Mouse (Mus musculus) heart, postnatal 0 days (tissue): Measurements from ENCODE around the gene Fabp7. TPM values are rescaled to one million over a fixed set of nuclear protein-coding genes. Genes with fewer than 3 reads are reported as not detected.

Experiments used
- ATAC-seq: fragments of 200-750 bp; cut with Nextera tagmentation; 2 replicates; pipeline ENCODE4 v1.8.0; 2017; ENCODE audit warnings: low read depth, moderate number of reproducible peaks, moderate library complexity; ENCODE audit not compliant: insufficient read depth
- DNase-seq: peaks from one replicate; pipeline ENCODE4 v3.0.0-alpha.2; 2016; ENCODE audit warnings: low spot score
- H3K27ac ChIP-seq: fragments of 300-500 bp; sonication (generic); 2 replicates; pipeline ENCODE4 v1.5.1; 2014; ENCODE audit warnings: low read depth, mild to moderate bottlenecking
- H3K27me3 ChIP-seq: fragments of 300-500 bp; sonication (generic); 2 replicates; pipeline ENCODE4 v1.6.1; 2014; ENCODE audit warnings: low read length, mixed read lengths; ENCODE audit not compliant: control insufficient read depth, insufficient read depth
- H3K36me3 ChIP-seq: fragments of 300-500 bp; sonication (generic); replicated peaks from 2 replicates; pipeline ENCODE4 v1.6.1; 2014; ENCODE audit warnings: low read length, mixed read lengths; ENCODE audit not compliant: control insufficient read depth, insufficient read depth
- H3K4me1 ChIP-seq: fragments of 300-500 bp; sonication (generic); 2 replicates; pipeline ENCODE4 v1.6.1; 2014; ENCODE audit warnings: antibody characterized with exemption; ENCODE audit not compliant: control insufficient read depth, insufficient read depth
- H3K4me2 ChIP-seq: fragments of 300-500 bp; sonication (generic); 2 replicates; pipeline ENCODE4 v1.6.1; 2014; ENCODE audit warnings: low read depth, mild to moderate bottlenecking, low read length, moderate library complexity
- H3K4me3 ChIP-seq: fragments of 300-500 bp; sonication (generic); 2 replicates; pipeline ENCODE4 v1.5.1; 2014; ENCODE audit warnings: low read depth, low read length
- H3K9ac ChIP-seq: fragments of 300-500 bp; sonication (generic); replicated peaks from 2 replicates; pipeline ENCODE4 v1.6.1; 2014; ENCODE audit warnings: low read depth, low read length, mixed read lengths
- H3K9me3 ChIP-seq: fragments of 300-500 bp; sonication (generic); replicated peaks from 2 replicates; pipeline ENCODE4 v1.6.1; 2016; ENCODE audit warnings: low read length; ENCODE audit not compliant: control insufficient read depth
- CTCF ChIP-seq: IDR thresholded peaks from 2 replicates; pipeline ENCODE4 v1.5.1; 2016; ENCODE audit warnings: antibody characterized with exemption, control low read depth, low read depth
- EP300 ChIP-seq: IDR thresholded peaks from 2 replicates; pipeline ENCODE4 v1.6.1; 2016; ENCODE audit warnings: antibody characterized with exemption, low read depth
- WGBS: fragments of 180-500 bp; shearing (Covaris S2); extraction: QIAGEN DNeasy Blood & Tissue Kit; methylation state at CpG from one replicate; pipeline ENCODE4 v1.1.7; 2014; 5-methylcytosine and 5-hydroxymethylcytosine counted together
- polyA plus RNA-seq: library from polyadenylated mRNA; unstranded; fragments of >200 nt; fragmentation: Nextera tagmentation; extraction: Ambion mirVana; gene quantifications from 2 replicates; pipeline ENCODE4 v1.2.1, GENCODE M21; 2015
- total RNA-seq: library from RNA; depleted of rRNA; stranded (reverse); fragments of >200 nt; gene quantifications from 2 replicates; pipeline ENCODE4 v1.2.3, GENCODE M21; 2014; ENCODE audit warnings: low replicate concordance

Fabp7 gene
- total and polyA plus RNA-seq, 2 experiments from 2014 or later: 7.3 to 7.9 TPM

- Histone ChIP-seq H3K27me3 (no peaks in the 10 kb centered on the region), H3K4me2 (peak within 1 kb of the TSS; percentile 90), H3K4me3 (peak within 1 kb of the TSS; percentile 61), H3K9me3 (no peaks in the 10 kb centered on the region), H3K4me1 (peaks cover 5% of the 10 kb centered on the region; the same call in 1 of the 2 replicates), H3K36me3 (no peaks in the 10 kb centered on the region), H3K9ac (peak within 1 kb of the TSS; percentile 78), H3K27ac (peak within 1 kb of the TSS; percentile 88)
- ATAC-seq (no peak), DNase-seq (no peak)
- TF ChIP-seq CTCF (no peak), EP300 (no peak)
- WGBS: 85% methylated on average over 7 of the region's 7 CpGs
These were observed 9.3 kb downstream of the Fabp7 start, which contains the start of gene Smpdl3a for GRCm38 (mm10) chr10:57794018-57794417. Smpdl3a (plus strand) TSS chr10:57794335.

GRCm38 (mm10) chr10:57794491-57795461, 10.1 kb downstream of the Fabp7 start:
- WGBS: under 1% methylated on average over 43 of the region's 44 CpGs
- Histone ChIP-seq H3K9me3 (no peaks in the 10 kb centered on the region), H3K9ac (peak overlapping the region; percentile 78), H3K27ac (peak overlapping the region; percentile 88), H3K4me1 (peaks cover 5% of the 10 kb centered on the region; the same call in 1 of the 2 replicates), H3K4me2 (peak overlapping the region; percentile 90), H3K4me3 (peak overlapping the region; percentile 61), H3K36me3 (no peaks in the 10 kb centered on the region), H3K27me3 (no peaks in the 10 kb centered on the region)
- TF ChIP-seq CTCF (no peak), EP300 (no peak)
- DNase-seq (peak; percentile 47), ATAC-seq (peak; percentile 81)

DNA sequence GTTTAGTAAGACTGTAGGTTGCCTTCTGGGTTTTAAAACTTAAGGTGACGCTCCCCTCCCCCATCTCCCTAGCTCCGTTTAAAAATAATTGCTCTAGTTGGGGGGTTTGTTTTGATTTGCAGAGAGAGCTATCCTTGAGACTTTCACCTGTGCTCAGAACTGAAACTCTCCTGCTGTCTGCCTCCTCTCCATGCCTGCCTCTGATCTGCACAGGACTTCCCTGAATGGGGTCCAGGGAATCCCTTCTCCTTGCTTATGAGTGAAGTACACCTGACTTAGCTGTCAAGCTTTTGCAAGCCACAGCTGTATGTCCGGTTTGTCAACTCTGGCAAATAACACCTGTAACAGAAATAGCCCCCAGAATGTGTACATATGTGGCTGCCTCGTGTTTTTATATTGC, 10.9 kb downstream of the Fabp7 start:
- Histone ChIP-seq H3K4me1 (peaks cover 5% of the 10 kb centered on the region; the same call in 1 of the 2 replicates), H3K27ac (peak overlapping the region; percentile 88), H3K27me3 (no peaks in the 10 kb centered on the region), H3K36me3 (no peaks in the 10 kb centered on the region), H3K9me3 (no peaks in the 10 kb centered on the region), H3K4me3 (peak overlapping the region; percentile 61), H3K4me2 (peak overlapping the region; percentile 90), H3K9ac (peak overlapping the region; percentile 78)
- no peak for TF ChIP-seq CTCF
- ATAC-seq (no peak), DNase-seq (no peak)
- WGBS: 18% methylated on average over 4 of the region's 4 CpGs

- Histone ChIP-seq H3K36me3 (no peaks in the 10 kb centered on the region; the same call in 1 of the 2 replicates), H3K27ac (no peak overlapping the region), H3K4me1 (peaks cover 5% of the 10 kb centered on the region; the same call in 1 of the 2 replicates), H3K9me3 (no peaks in the 10 kb centered on the region), H3K4me3 (peak overlapping the region; percentile 61), H3K4me2 (peak overlapping the region; percentile 90), H3K9ac (no peak overlapping the region), H3K27me3 (no peaks in the 10 kb centered on the region)
- DNase-seq (peak; percentile 52), ATAC-seq (no peak)
- TF ChIP-seq EP300: no peak
- peak; percentile 55 for TF ChIP-seq CTCF
- WGBS: 26% methylated on average over 4 of the region's 4 CpGs
These were observed 11.4 kb downstream of the Fabp7 start for GRCm38 (mm10) chr10:57796057-57796456.

DNA sequence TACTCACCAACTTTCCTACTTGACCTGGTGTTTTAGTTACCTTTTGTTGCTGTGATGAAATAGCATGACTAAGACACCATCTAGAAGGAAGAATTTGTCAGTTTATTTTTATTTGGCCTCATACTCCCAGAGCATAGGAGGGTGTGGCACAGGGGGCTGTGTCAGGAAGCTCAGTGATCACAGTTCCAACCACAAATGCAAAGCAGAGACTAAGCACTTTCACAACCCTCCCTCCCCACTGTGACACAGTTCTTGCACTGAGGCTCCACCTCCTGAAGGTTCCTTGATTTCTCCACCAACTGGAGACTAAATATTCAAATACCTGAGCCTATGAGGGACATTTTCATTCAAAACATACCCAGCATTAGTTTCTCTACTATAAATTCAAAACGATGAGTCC, 14.8 kb downstream of the Fabp7 start:
- TF ChIP-seq EP300 (no peak), CTCF (no peak)
- Histone ChIP-seq H3K9me3 (no peaks in the 10 kb centered on the region), H3K4me2 (no peak overlapping the region), H3K36me3 (peaks cover 8% of the 10 kb centered on the region), H3K27me3 (no peaks in the 10 kb centered on the region), H3K4me1 (peaks cover 2% of the 10 kb centered on the region; the same call in 1 of the 2 replicates), H3K27ac (no peak overlapping the region), H3K9ac (no peak overlapping the region), H3K4me3 (no peak overlapping the region)
- DNase-seq (no peak), ATAC-seq (no peak)
- WGBS: 87% methylated on average over 1 of the region's 1 CpGs
